Mouse (Mus musculus): Measurements from ENCODE around the gene Nr2f1. TPM values are rescaled to one million over a fixed set of nuclear protein-coding genes. Genes with fewer than 3 reads are reported as not detected.
A peak's percentile ranks its signal among the peaks of the same experiment; 100 is the strongest.

The Nr2f1 gene
- polyA plus RNA-seq, 1 experiment from 2014 or later, result 8.3 TPM

DNA sequence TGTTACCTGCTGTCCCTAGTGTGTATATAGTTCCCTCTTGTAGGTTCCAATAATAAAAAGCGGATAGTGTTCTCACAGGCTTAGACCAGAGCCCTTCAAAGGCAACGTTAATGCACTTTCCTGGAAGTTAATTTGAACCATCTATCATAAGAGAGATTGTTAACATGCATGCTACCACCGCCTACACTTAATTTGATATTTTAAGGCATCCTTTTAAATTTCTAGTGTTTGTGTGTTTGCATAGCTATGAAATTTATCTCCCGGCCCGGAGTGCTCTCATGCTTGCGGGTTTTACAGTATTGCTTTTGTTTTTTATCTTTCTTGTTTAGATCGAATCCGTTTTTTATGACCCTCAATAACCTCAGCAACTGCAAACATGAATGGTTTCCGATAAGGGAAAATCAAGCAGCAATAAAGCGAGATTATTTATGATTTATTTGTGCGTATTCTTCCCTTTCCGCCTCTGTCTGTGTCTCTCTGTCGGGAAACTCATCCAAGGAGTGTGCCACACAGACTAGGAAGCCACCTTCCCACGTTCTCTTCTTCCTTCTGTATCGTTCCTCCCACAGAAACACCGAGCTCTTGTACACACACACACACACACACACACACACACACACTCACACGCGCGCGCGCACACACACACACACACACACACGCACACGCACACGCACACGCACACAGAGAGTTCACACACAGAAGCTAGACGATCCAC is 5.3 kb downstream of the Nr2f1 start:
- 32% methylated on average over 21 of the region's 26 CpGs for WGBS
- Histone ChIP-seq H3K9ac (ENCODE audit: low read length) (peak overlapping the region; percentile 22; the same call in 1 of the 2 replicates), H3K4me1 (ENCODE audit: control insufficient read depth in 2 of 2, insufficient read depth in 2 of 2, low read length in 2 of 2) (peaks cover 0 to 13% of the 10 kb centered on the region in 2 experiments; a peak in 2 of 4 replicates), H3K36me3 (ENCODE audit: control insufficient read depth, insufficient read depth, low read length) (no peaks in the 10 kb centered on the region), H3K9me3 (ENCODE audit: control insufficient read depth, low read length) (no peaks in the 10 kb centered on the region), H3K4me2 (ENCODE audit: low read length) (peak overlapping the region; percentile 60), H3K27ac (replicated peaks in 1 of 2; ENCODE audit: control insufficient read depth in 1 of 2, insufficient read depth in 1 of 2, low read depth in 2 of 2, low read length in 2 of 2) (no peak overlapping the region), H3K4me3 (ENCODE audit: control insufficient read depth in 1 of 2, insufficient read depth in 1 of 2, low read depth in 1 of 2, low read length in 2 of 2) (peak overlapping the region; percentile 17 to 32), H3K27me3 (ENCODE audit: control insufficient read depth, insufficient read depth, low read length) (peaks cover 82% of the 10 kb centered on the region)
- no peak for ATAC-seq (ENCODE audit: insufficient number of reproducible peaks, insufficient read depth, low FRiP score, low read depth)

- H3K4me3 ChIP-seq (ENCODE audit: control insufficient read depth in 1 of 2, insufficient read depth in 1 of 2, low read depth in 1 of 2, low read length in 2 of 2), result no peak overlapping the region
- H3K27me3 ChIP-seq (ENCODE audit: control insufficient read depth, insufficient read depth, low read length), result peaks cover 89% of the 10 kb centered on the region
- no peaks in the 10 kb centered on the region for H3K36me3 ChIP-seq (ENCODE audit: control insufficient read depth, insufficient read depth, low read length)
- no peak overlapping the region for H3K27ac ChIP-seq (replicated peaks in 1 of 2; ENCODE audit: control insufficient read depth in 1 of 2, insufficient read depth in 1 of 2, low read depth in 2 of 2, low read length in 2 of 2)
- WGBS, result 56% methylated on average over 4 of the region's 4 CpGs
- ATAC-seq (ENCODE audit: insufficient number of reproducible peaks, insufficient read depth, low FRiP score, low read depth), result no peak
- H3K4me1 ChIP-seq (ENCODE audit: control insufficient read depth in 2 of 2, insufficient read depth in 2 of 2, low read length in 2 of 2), result peaks cover 0 to 13% of the 10 kb centered on the region in 2 experiments; a peak in 2 of 4 replicates
- no peaks in the 10 kb centered on the region for H3K9me3 ChIP-seq (ENCODE audit: control insufficient read depth, low read length)
- H3K9ac ChIP-seq (ENCODE audit: low read length), result peak overlapping the region; percentile 21; the same call in 1 of the 2 replicates
- H3K4me2 ChIP-seq (ENCODE audit: low read length), result no peak overlapping the region; the same call in 1 of the 2 replicates
Measured at GRCm38 (mm10) chr13:78193211-78193610, 6.3 kb downstream of the Nr2f1 start.

- H3K4me1 ChIP-seq (ENCODE audit: control insufficient read depth in 2 of 2, insufficient read depth in 2 of 2, low read length in 2 of 2), result 0 out of 4 replicates have a peak, but pooled peaks cover 0 to under 1% of the 10 kb centered on the region in 2 experiments
- 36% methylated on average over 10 of the region's 10 CpGs for WGBS
Measured at GRCm38 (mm10) chr13:78189586-78189985, 10.0 kb downstream of the Nr2f1 start.

GRCm38 (mm10) chr13:78187833-78188232 is 11.7 kb downstream of the Nr2f1 start:
- ATAC-seq (ENCODE audit: insufficient number of reproducible peaks, insufficient read depth, low FRiP score, low read depth), result no peak

More at GRCm38 (mm10) chr13:78189586-78189985, 10.0 kb downstream of the Nr2f1 start:
- H3K27me3 ChIP-seq (ENCODE audit: control insufficient read depth, insufficient read depth, low read length), result peaks cover 95% of the 10 kb centered on the region
- H3K9ac ChIP-seq (ENCODE audit: low read length), result no peak overlapping the region
- no peak overlapping the region for H3K27ac ChIP-seq (replicated peaks in 1 of 2; ENCODE audit: control insufficient read depth in 1 of 2, insufficient read depth in 1 of 2, low read depth in 2 of 2, low read length in 2 of 2)
- no peaks in the 10 kb centered on the region for H3K36me3 ChIP-seq (ENCODE audit: control insufficient read depth, insufficient read depth, low read length)
- no peak overlapping the region for H3K4me3 ChIP-seq (ENCODE audit: control insufficient read depth in 1 of 2, insufficient read depth in 1 of 2, low read depth in 1 of 2, low read length in 2 of 2)
- no peaks in the 10 kb centered on the region for H3K9me3 ChIP-seq (ENCODE audit: control insufficient read depth, low read length)
- ATAC-seq (ENCODE audit: insufficient number of reproducible peaks, insufficient read depth, low FRiP score, low read depth), result no peak
- H3K4me2 ChIP-seq (ENCODE audit: low read length), result no peak overlapping the region

GRCm38 (mm10) chr13:78186340-78186946 is 13.1 kb downstream of the Nr2f1 start:
- 0 out of 4 replicates have a peak, but pooled peaks cover 0 to 2% of the 10 kb centered on the region in 2 experiments for H3K4me1 ChIP-seq (ENCODE audit: control insufficient read depth in 2 of 2, insufficient read depth in 2 of 2, low read length in 2 of 2)
- peaks cover 95% of the 10 kb centered on the region for H3K27me3 ChIP-seq (ENCODE audit: control insufficient read depth, insufficient read depth, low read length)
- WGBS, result 15% methylated on average over 12 of the region's 12 CpGs
- no peak for ATAC-seq (ENCODE audit: insufficient number of reproducible peaks, insufficient read depth, low FRiP score, low read depth)
- no peaks in the 10 kb centered on the region for H3K36me3 ChIP-seq (ENCODE audit: control insufficient read depth, insufficient read depth, low read length)
- no peaks in the 10 kb centered on the region for H3K9me3 ChIP-seq (ENCODE audit: control insufficient read depth, low read length)
- no peak overlapping the region for H3K27ac ChIP-seq (replicated peaks in 1 of 2; ENCODE audit: control insufficient read depth in 1 of 2, insufficient read depth in 1 of 2, low read depth in 2 of 2, low read length in 2 of 2)
- no peak overlapping the region for H3K4me3 ChIP-seq (ENCODE audit: control insufficient read depth in 1 of 2, insufficient read depth in 1 of 2, low read depth in 1 of 2, low read length in 2 of 2)
- no peak overlapping the region for H3K4me2 ChIP-seq (ENCODE audit: low read length)
- H3K9ac ChIP-seq (ENCODE audit: low read length), result no peak overlapping the region

More at GRCm38 (mm10) chr13:78187833-78188232, 11.7 kb downstream of the Nr2f1 start:
- 43% methylated on average over 5 of the region's 5 CpGs for WGBS
- peaks cover 94% of the 10 kb centered on the region for H3K27me3 ChIP-seq (ENCODE audit: control insufficient read depth, insufficient read depth, low read length)
- no peaks in the 10 kb centered on the region for H3K4me1 ChIP-seq (ENCODE audit: control insufficient read depth in 2 of 2, insufficient read depth in 2 of 2, low read length in 2 of 2)
- no peak overlapping the region for H3K4me3 ChIP-seq (ENCODE audit: control insufficient read depth in 1 of 2, insufficient read depth in 1 of 2, low read depth in 1 of 2, low read length in 2 of 2)
- H3K9ac ChIP-seq (ENCODE audit: low read length), result no peak overlapping the region
- H3K9me3 ChIP-seq (ENCODE audit: control insufficient read depth, low read length), result no peaks in the 10 kb centered on the region
- no peak overlapping the region for H3K27ac ChIP-seq (replicated peaks in 1 of 2; ENCODE audit: control insufficient read depth in 1 of 2, insufficient read depth in 1 of 2, low read depth in 2 of 2, low read length in 2 of 2)
- no peaks in the 10 kb centered on the region for H3K36me3 ChIP-seq (ENCODE audit: control insufficient read depth, insufficient read depth, low read length)
- H3K4me2 ChIP-seq (ENCODE audit: low read length), result no peak overlapping the region

DNA sequence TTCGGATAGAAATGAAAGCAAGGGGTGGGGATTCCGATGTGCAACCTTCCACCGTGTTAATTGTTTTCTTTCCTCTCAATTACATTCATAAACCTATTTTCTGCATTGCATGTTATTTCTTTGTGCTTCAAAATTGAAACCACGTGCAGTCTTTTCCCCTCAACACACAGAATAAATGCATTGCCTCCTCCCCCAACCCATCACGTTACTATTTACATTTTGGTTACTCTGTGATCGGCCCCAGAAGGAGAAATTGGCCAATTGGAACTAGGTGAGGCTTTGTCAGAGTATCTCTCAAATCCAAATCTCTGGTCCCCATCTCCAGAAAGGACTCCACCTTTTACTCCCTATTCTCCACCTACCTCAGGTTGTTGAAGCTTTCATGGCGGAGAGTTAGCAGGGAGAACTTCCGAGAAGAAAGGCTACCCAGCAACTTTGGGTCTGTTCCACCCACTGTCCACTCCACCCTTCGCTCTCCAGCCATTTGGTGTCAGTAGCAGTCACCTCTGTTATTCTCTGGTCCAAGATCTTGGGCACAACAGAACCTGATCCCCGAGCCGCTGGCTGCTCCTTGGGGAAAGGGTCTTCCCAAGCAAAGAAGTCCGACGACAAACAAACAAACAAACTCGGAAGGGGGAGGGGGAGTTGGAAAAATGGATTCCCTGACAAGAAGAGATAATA is 14.6 kb downstream of the Nr2f1 start:
- H3K9ac ChIP-seq (ENCODE audit: low read length), result no peak overlapping the region
- no peaks in the 10 kb centered on the region for H3K36me3 ChIP-seq (ENCODE audit: control insufficient read depth, insufficient read depth, low read length)
- ATAC-seq (ENCODE audit: insufficient number of reproducible peaks, insufficient read depth, low FRiP score, low read depth), result no peak
- H3K27me3 ChIP-seq (ENCODE audit: control insufficient read depth, insufficient read depth, low read length), result peaks cover 95% of the 10 kb centered on the region
- H3K4me1 ChIP-seq (ENCODE audit: control insufficient read depth in 2 of 2, insufficient read depth in 2 of 2, low read length in 2 of 2), result peaks cover 0 to 8% of the 10 kb centered on the region in 2 experiments; a peak in 2 of 4 replicates
- H3K9me3 ChIP-seq (ENCODE audit: control insufficient read depth, low read length), result no peaks in the 10 kb centered on the region
- WGBS, result 6% methylated on average over 14 of the region's 14 CpGs
- H3K4me3 ChIP-seq (ENCODE audit: control insufficient read depth in 1 of 2, insufficient read depth in 1 of 2, low read depth in 1 of 2, low read length in 2 of 2), result no peak overlapping the region
- H3K27ac ChIP-seq (replicated peaks in 1 of 2; ENCODE audit: control insufficient read depth in 1 of 2, insufficient read depth in 1 of 2, low read depth in 2 of 2, low read length in 2 of 2), result no peak overlapping the region
- no peak overlapping the region for H3K4me2 ChIP-seq (ENCODE audit: low read length)

DNA sequence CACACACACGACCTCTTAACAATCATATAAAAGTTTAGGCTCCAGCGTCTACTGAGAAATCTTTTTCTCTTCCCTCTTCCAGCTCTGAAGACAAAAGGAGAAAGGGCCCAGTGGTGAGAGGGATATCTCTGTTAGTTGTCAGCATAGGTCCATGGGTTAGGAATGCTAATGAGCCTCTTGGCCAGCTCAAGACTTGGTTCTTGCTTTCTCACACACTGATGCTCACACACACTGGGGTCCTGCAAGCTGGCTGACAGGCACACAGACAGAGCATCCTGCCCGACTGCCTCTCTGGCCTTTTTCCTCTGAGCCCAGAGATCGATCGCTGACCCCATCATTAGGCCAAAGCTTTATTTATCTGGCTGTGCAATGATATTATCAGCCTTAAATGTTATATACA is 15.6 kb downstream of the Nr2f1 start:
- ATAC-seq (ENCODE audit: insufficient number of reproducible peaks, insufficient read depth, low FRiP score, low read depth), result no peak
- Histone ChIP-seq H3K27me3 (ENCODE audit: control insufficient read depth, insufficient read depth, low read length) (peaks cover 97% of the 10 kb centered on the region), H3K9me3 (ENCODE audit: control insufficient read depth, low read length) (no peaks in the 10 kb centered on the region), H3K4me2 (ENCODE audit: low read length) (no peak overlapping the region), H3K27ac (replicated peaks in 1 of 2; ENCODE audit: control insufficient read depth in 1 of 2, insufficient read depth in 1 of 2, low read depth in 2 of 2, low read length in 2 of 2) (no peak overlapping the region), H3K4me3 (ENCODE audit: control insufficient read depth in 1 of 2, insufficient read depth in 1 of 2, low read depth in 1 of 2, low read length in 2 of 2) (no peak overlapping the region), H3K4me1 (ENCODE audit: control insufficient read depth in 2 of 2, insufficient read depth in 2 of 2, low read length in 2 of 2) (peaks cover 2 to 13% of the 10 kb centered on the region in 2 experiments; a peak in 3 of 4 replicates), H3K9ac (ENCODE audit: low read length) (no peak overlapping the region), H3K36me3 (ENCODE audit: control insufficient read depth, insufficient read depth, low read length) (no peaks in the 10 kb centered on the region)
- WGBS, result 12% methylated on average over 5 of the region's 5 CpGs

Data from heart, embryonic 14.5 days (tissue).